Mouse (Mus musculus) lung, embryonic 15.5 days (tissue): Measurements from ENCODE around the gene Olfr1105. TPM values are rescaled to one million over a fixed set of nuclear protein-coding genes. Genes with fewer than 3 reads are reported as not detected.

ENCODE experiments used
- ATAC-seq: fragments of 200-750 bp; cut with Nextera tagmentation; 2 replicates; pipeline ENCODE4 v1.8.0; 2017; ENCODE audit warnings: moderate number of reproducible peaks, borderline replicate concordance; ENCODE audit not compliant: low FRiP score, low TSS enrichment; ENCODE audit errors: extremely low read depth
- H3K27ac ChIP-seq: fragments of 300-500 bp; sonication (generic); 2 replicates; pipeline ENCODE4 v1.5.1; 2015; ENCODE audit warnings: moderate library complexity, mild to moderate bottlenecking, inconsistent platforms
- H3K27me3 ChIP-seq: fragments of 300-500 bp; sonication (generic); 2 replicates; pipeline ENCODE4 v1.6.1; 2015; ENCODE audit warnings: inconsistent platforms
- H3K36me3 ChIP-seq: fragments of 300-500 bp; sonication (generic); 2 replicates; pipeline ENCODE4 v1.6.1; 2015; ENCODE audit warnings: inconsistent platforms
- H3K4me1 ChIP-seq: fragments of 300-500 bp; sonication (generic); 2 replicates; pipeline ENCODE4 v1.6.1; 2015; ENCODE audit warnings: inconsistent platforms
- H3K4me2 ChIP-seq: fragments of 300-500 bp; sonication (generic); 2 replicates; pipeline ENCODE4 v1.6.1; 2015; ENCODE audit warnings: inconsistent platforms, mild to moderate bottlenecking, moderate library complexity
- H3K4me3 ChIP-seq: fragments of 300-500 bp; sonication (generic); 2 replicates; pipeline ENCODE4 v1.5.1; 2015; ENCODE audit warnings: mild to moderate bottlenecking, inconsistent platforms
- H3K9ac ChIP-seq: fragments of 300-500 bp; sonication (generic); 2 replicates; pipeline ENCODE4 v1.6.1; 2015; ENCODE audit warnings: inconsistent platforms
- H3K9me3 ChIP-seq: fragments of 300-500 bp; sonication (generic); 2 replicates; pipeline ENCODE4 v1.6.1; 2016; ENCODE audit warnings: inconsistent platforms
- WGBS: fragments of 180-500 bp; shearing (Covaris S2); methylation state at CpG from one replicate; pipeline ENCODE4 v1.1.7; 2015; 5-methylcytosine and 5-hydroxymethylcytosine counted together
- polyA plus RNA-seq: library from polyadenylated mRNA; unstranded; fragments of >200 nt; fragmentation: Nextera tagmentation; extraction: Ambion mirVana; gene quantifications from 2 replicates; pipeline ENCODE4 v1.2.1, GENCODE M21; 2015

Olfr1105 gene
- polyA plus RNA-seq: not detected in 2 replicates

GRCm38 (mm10) chr2:87036431-87036830 is at the start of gene Olfr1105:
Gene Olfr1105, minus strand, starts transcription at chr2:87036531.
- no peak within 1 kb of the TSS for H3K4me3 ChIP-seq

GRCm38 (mm10) chr2:87075717-87076116 is 39.4 kb upstream of the Olfr1105 start, which contains the start of gene Olfr1107:
Gene Olfr1107, minus strand, starts transcription at chr2:87075817.
- 84% methylated on average over 1 of the region's 1 CpGs for WGBS
- ATAC-seq: no peak
- H3K27me3 ChIP-seq: no peaks in the 10 kb centered on the region
- no peaks in the 10 kb centered on the region for H3K4me1 ChIP-seq
- H3K9ac ChIP-seq: no peak within 1 kb of the TSS
- H3K4me3 ChIP-seq: no peak within 1 kb of the TSS
- H3K9me3 ChIP-seq: no peaks in the 10 kb centered on the region
- H3K27ac ChIP-seq: no peak within 1 kb of the TSS
- no peak within 1 kb of the TSS for H3K4me2 ChIP-seq
- H3K36me3 ChIP-seq: no peaks in the 10 kb centered on the region

More at GRCm38 (mm10) chr2:87036431-87036830, at the start of gene Olfr1105:
- no peak within 1 kb of the TSS for H3K9ac ChIP-seq
- no peak within 1 kb of the TSS for H3K27ac ChIP-seq
- no peak within 1 kb of the TSS for H3K4me2 ChIP-seq
- no peaks in the 10 kb centered on the region for H3K27me3 ChIP-seq
- H3K4me1 ChIP-seq: no peaks in the 10 kb centered on the region
- H3K36me3 ChIP-seq: no peaks in the 10 kb centered on the region
- no peaks in the 10 kb centered on the region for H3K9me3 ChIP-seq
- no peak for ATAC-seq

DNA sequence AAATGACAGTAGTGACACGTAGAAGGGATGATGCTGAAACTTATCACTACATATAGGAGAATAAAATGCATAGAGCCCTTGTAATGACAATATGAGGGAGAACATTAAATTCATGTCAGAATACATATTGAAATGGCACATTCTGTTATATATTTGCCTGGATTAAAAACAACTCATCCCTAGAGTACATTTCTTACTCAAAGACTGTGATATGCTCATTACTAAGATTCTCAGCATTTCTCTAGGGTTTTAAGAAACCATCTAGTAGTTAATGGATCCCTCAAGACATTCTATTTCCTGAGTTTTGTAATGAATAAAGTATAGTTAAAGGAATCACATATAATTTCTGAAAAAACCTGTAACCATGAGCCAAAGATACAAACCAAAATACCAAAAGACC is 15.8 kb upstream of the Olfr1105 start, which contains the start of gene Olfr1106:
Olfr1106 (minus strand) TSS at position 101 of the 400 bp plus-strand sequence.
- H3K4me1 ChIP-seq: no peaks in the 10 kb centered on the region
- no peak for ATAC-seq
- H3K4me2 ChIP-seq: no peak within 1 kb of the TSS
- H3K4me3 ChIP-seq: no peak within 1 kb of the TSS
- H3K9ac ChIP-seq: no peak within 1 kb of the TSS
- H3K9me3 ChIP-seq: no peaks in the 10 kb centered on the region
- no peak within 1 kb of the TSS for H3K27ac ChIP-seq
- H3K27me3 ChIP-seq: no peaks in the 10 kb centered on the region
- WGBS: 49% methylated on average over 1 of the region's 1 CpGs
- H3K36me3 ChIP-seq: no peaks in the 10 kb centered on the region

DNA sequence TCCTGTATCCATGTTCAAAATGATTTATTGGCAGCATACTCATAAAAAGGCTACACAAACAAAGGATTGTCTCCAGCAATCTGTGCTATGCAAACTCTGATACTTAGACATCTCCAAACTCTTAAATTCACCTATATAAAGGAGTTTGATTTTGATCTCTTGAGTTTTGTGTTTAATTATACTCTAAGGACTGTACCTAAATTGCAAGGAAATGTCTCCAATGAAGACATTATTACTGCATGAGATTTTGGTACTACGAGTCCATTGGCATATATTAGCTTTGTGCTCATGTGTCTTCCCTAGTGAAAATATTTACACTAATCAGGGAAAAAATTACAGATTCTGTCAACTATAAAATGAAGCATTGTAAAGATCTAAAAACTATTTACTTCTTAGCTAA is 9.4 kb downstream of the Olfr1105 start, which contains the start of gene Olfr1104:
Olfr1104 (minus strand) TSS at position 101 of the 400 bp plus-strand sequence.
- Histone ChIP-seq H3K4me1 (no peaks in the 10 kb centered on the region), H3K27me3 (no peaks in the 10 kb centered on the region), H3K9ac (no peak within 1 kb of the TSS), H3K4me2 (no peak within 1 kb of the TSS), H3K27ac (no peak within 1 kb of the TSS), H3K36me3 (no peaks in the 10 kb centered on the region), H3K4me3 (no peak within 1 kb of the TSS), H3K9me3 (no peaks in the 10 kb centered on the region)
- no peak for ATAC-seq
- 81% methylated on average over 1 of the region's 1 CpGs for WGBS

GRCm38 (mm10) chr2:86998098-86998497 is 38.2 kb downstream of the Olfr1105 start, which contains the start of gene Olfr1102:
Gene Olfr1102, plus strand, starts transcription at chr2:86998398.
- H3K9me3 ChIP-seq: no peaks in the 10 kb centered on the region
- no peak for ATAC-seq
- H3K36me3 ChIP-seq: no peaks in the 10 kb centered on the region
- H3K4me3 ChIP-seq: no peak within 1 kb of the TSS
- H3K9ac ChIP-seq: no peak within 1 kb of the TSS
- H3K4me2 ChIP-seq: no peak within 1 kb of the TSS
- no peaks in the 10 kb centered on the region for H3K4me1 ChIP-seq
- H3K27me3 ChIP-seq: no peaks in the 10 kb centered on the region
- no peak within 1 kb of the TSS for H3K27ac ChIP-seq

GRCm38 (mm10) chr2:86991121-86991520 is 45.2 kb downstream of the Olfr1105 start, which contains the start of gene Olfr1101:
Gene Olfr1101, minus strand, starts transcription at chr2:86991221.
- Histone ChIP-seq H3K27me3 (no peaks in the 10 kb centered on the region), H3K36me3 (no peaks in the 10 kb centered on the region)

More at GRCm38 (mm10) chr2:86991121-86991520, 45.2 kb downstream of the Olfr1105 start, which contains the start of gene Olfr1101:
- H3K4me1 ChIP-seq: no peaks in the 10 kb centered on the region
- WGBS: 65% methylated on average over 3 of the region's 3 CpGs
- no peak within 1 kb of the TSS for H3K9ac ChIP-seq
- H3K4me3 ChIP-seq: no peak within 1 kb of the TSS
- H3K9me3 ChIP-seq: no peaks in the 10 kb centered on the region
- no peak within 1 kb of the TSS for H3K27ac ChIP-seq
- no peak for ATAC-seq
- H3K4me2 ChIP-seq: no peak within 1 kb of the TSS

Other genes starting within 250 kb of the Olfr1105 start
- not detected in 2 replicates for gene Olfr141, start 226.5 kb downstream of the Olfr1105 start, polyA plus RNA-seq
- not detected in 2 replicates for gene Olfr1094, start 211.9 kb downstream of the Olfr1105 start, polyA plus RNA-seq
- not detected in 2 replicates for gene Olfr1095, start 184.8 kb downstream of the Olfr1105 start, polyA plus RNA-seq
- gene Gm13723, start 161.7 kb downstream of the Olfr1105 start, polyA plus RNA-seq: not detected in 2 replicates
- not detected in 2 replicates for gene Olfr1097, start 144.3 kb downstream of the Olfr1105 start, polyA plus RNA-seq
- gene Olfr1098, start 112.0 kb downstream of the Olfr1105 start, polyA plus RNA-seq: not detected in 2 replicates
- gene Olfr1099, start 75.8 kb downstream of the Olfr1105 start, polyA plus RNA-seq: not detected in 2 replicates
- gene Olfr1100, start 56.6 kb downstream of the Olfr1105 start, polyA plus RNA-seq: not detected in 2 replicates
- not detected in 2 replicates for gene Olfr1101, start 45.3 kb downstream of the Olfr1105 start, polyA plus RNA-seq
- gene Olfr1102, start 38.1 kb downstream of the Olfr1105 start, polyA plus RNA-seq: not detected in 2 replicates
- not detected in 2 replicates for gene Olfr1104, start 9.5 kb downstream of the Olfr1105 start, polyA plus RNA-seq
- not detected in 2 replicates for gene Olfr1106, start 15.7 kb upstream of the Olfr1105 start, polyA plus RNA-seq
- gene Olfr1107, start 39.3 kb upstream of the Olfr1105 start, polyA plus RNA-seq: not detected in 2 replicates
- not detected in 2 replicates for gene Olfr1109, start 59.5 kb upstream of the Olfr1105 start, polyA plus RNA-seq
- not detected in 2 replicates for gene Olfr259, start 78.0 kb upstream of the Olfr1105 start, polyA plus RNA-seq
- gene Olfr1110, start 103.8 kb upstream of the Olfr1105 start, polyA plus RNA-seq: not detected in 2 replicates
- not detected in 2 replicates for gene Olfr1111, start 116.1 kb upstream of the Olfr1105 start, polyA plus RNA-seq
- gene Olfr1112, start 151.3 kb upstream of the Olfr1105 start, polyA plus RNA-seq: not detected in 2 replicates
- not detected in 2 replicates for gene Olfr1113, start 172.4 kb upstream of the Olfr1105 start, polyA plus RNA-seq
- gene Olfr1115, start 211.5 kb upstream of the Olfr1105 start, polyA plus RNA-seq: not detected in 2 replicates
- gene Olfr1116, start 231.0 kb upstream of the Olfr1105 start, polyA plus RNA-seq: not detected in 2 replicates